Mouse (Mus musculus) T-cell, adult 66 days (primary cell): ENCODE results near the gene T2. TPM values are rescaled to one million over a fixed set of nuclear protein-coding genes. Genes with fewer than 3 reads are reported as not detected.

Experiments
- total RNA-seq, 2 experiments: library from RNA; stranded (reverse); gene quantifications; 3 replicates in 1 of 2; 4 replicates in 1 of 2; pipeline ENCODE4 v1.2.4; 2023

The T2 gene
- total RNA-seq = under 1 TPM in 1 of 2 experiments, not detected in 1; 0.30 TPM

GRCm38 (mm10) chr17:8355692-8356091 is at the start of gene T2:
T2 (plus strand) TSS chr17:8355992.

GRCm38 (mm10) chr17:8310838-8311614 is 44.8 kb upstream of the T2 start, which contains the start of gene Sft2d1:
Sft2d1 (plus strand) TSS chr17:8311102.

GRCm38 (mm10) chr17:8337159-8337558 is 18.6 kb upstream of the T2 start, which contains the start of gene Prr18:
Prr18 (plus strand) TSS chr17:8337459.

GRCm38 (mm10) chr17:8433978-8434960 is 78.5 kb downstream of the T2 start, which contains the start of gene T:
T (plus strand) TSS chr17:8434423.

Other genes with a start within 250 kb of the T2 start
- gene Gm49673, start 208.2 kb upstream of the T2 start, total RNA-seq = 1 to 10 TPM; 1.5 to 4.9 TPM
- 10 to 100 TPM; 40.6 to 54.0 TPM for gene Rnaset2a, start 207.9 kb upstream of the T2 start, total RNA-seq
- 10 to 100 TPM; 33.2 to 35.1 TPM for gene Fgfr1op, start 190.5 kb upstream of the T2 start, total RNA-seq
- 1 to 10 TPM; 3.1 to 4.8 TPM for gene Ccr6, start 119.9 kb upstream of the T2 start, total RNA-seq
- gene Mpc1, start 73.1 kb upstream of the T2 start, total RNA-seq = 10 to 100 TPM; 40.6 to 43.8 TPM
- gene Sft2d1, start 44.9 kb upstream of the T2 start, total RNA-seq = 100 to 1,000 TPM in 1 of 2 experiments, 10 to 100 TPM in 1; 93.9 to 121 TPM
- 1 to 10 TPM; 1.2 to 1.3 TPM for gene Prr18, start 18.5 kb upstream of the T2 start, total RNA-seq
- gene T, start 78.4 kb downstream of the T2 start, total RNA-seq = not detected
- gene Pde10a, start 169.4 kb downstream of the T2 start, total RNA-seq = not detected
- gene Gm17087, start 211.0 kb downstream of the T2 start, total RNA-seq = not detected